Mouse (Mus musculus) left cerebral cortex, postnatal 14 days (tissue): Measurements from ENCODE around the gene Adam33. TPM values are rescaled to one million over a fixed set of nuclear protein-coding genes. Genes with fewer than 3 reads are reported as not detected.
A peak's percentile ranks its signal among the peaks of the same experiment; 100 is the strongest.

ENCODE experiments used
- DNase-seq, 2 experiments: peaks; one replicate each; pipeline ENCODE4 v3.0.0; 2021 to 2022; ENCODE audit warnings: low spot score in 2 of 2, mixed read lengths in 1 of 2
- intact Hi-C: fragments of 180-260 bp; cut with DNase I; formaldehyde crosslinking; loops from one replicate; pipeline ENCODE4 v1.15.1; 2025
- total RNA-seq, 2 experiments: library from RNA; stranded (reverse); gene quantifications; 2 replicates each; pipeline ENCODE4 v1.2.3; 2021

Gene Adam33
- total RNA-seq, 2 experiments from 2014 or later: 2.3 to 3.7 TPM

GRCm38 (mm10) chr2:131059781-131060540 lies 3.7 kb downstream of the Adam33 start:
- intact Hi-C loops: no loop called here
- no peak for DNase-seq

- peak in 1 of 2 experiments; percentile 40 for DNase-seq
- intact Hi-C loops: no loop called here
Observed at GRCm38 (mm10) chr2:131059377-131059776, 4.2 kb downstream of the Adam33 start.

GRCm38 (mm10) chr2:131058672-131059071 lies 4.9 kb downstream of the Adam33 start:
- DNase-seq: peak; percentile 41 to 77
- intact Hi-C loops: no loop called here

- intact Hi-C loops: no loop called here
- no peak for DNase-seq
Observed at GRCm38 (mm10) chr2:131056191-131056590, 7.4 kb downstream of the Adam33 start.

GRCm38 (mm10) chr2:131055631-131056030 lies 8.0 kb downstream of the Adam33 start:
- intact Hi-C loops: no loop called here
- peak; percentile 44 to 63 for DNase-seq

- no peak for DNase-seq
- intact Hi-C loops: no loop called here
Observed at GRCm38 (mm10) chr2:131054646-131055264, 8.9 kb downstream of the Adam33 start.

- no peak for DNase-seq
- intact Hi-C loops: no loop called here
Observed at GRCm38 (mm10) chr2:131053851-131054645, 9.6 kb downstream of the Adam33 start.

GRCm38 (mm10) chr2:131052862-131053418 lies 10.7 kb downstream of the Adam33 start:
- intact Hi-C loops: no loop called here

GRCm38 (mm10) chr2:131052043-131052442 lies 11.6 kb downstream of the Adam33 start:
- intact Hi-C loops: no loop called here
- no peak for DNase-seq

More at GRCm38 (mm10) chr2:131052862-131053418, 10.7 kb downstream of the Adam33 start:
- DNase-seq: no peak

GRCm38 (mm10) chr2:131046025-131046424 lies 17.6 kb downstream of the Adam33 start:
- no peak for DNase-seq
- intact Hi-C loops: no loop called here

GRCm38 (mm10) chr2:131044989-131045720 lies 18.5 kb downstream of the Adam33 start:
- intact Hi-C loops: no loop called here
- peak in 1 of 2 experiments; percentile 73 for DNase-seq

- intact Hi-C loops: no loop called here
Observed at GRCm38 (mm10) chr2:131044354-131044852, 19.2 kb downstream of the Adam33 start.

GRCm38 (mm10) chr2:131042988-131043387 lies 20.6 kb downstream of the Adam33 start, which contains the start of gene Gfra4:
Gene Gfra4, minus strand, starts transcription at chr2:131043088.
- DNase-seq: no peak
- intact Hi-C loops: no loop called here

More at GRCm38 (mm10) chr2:131044354-131044852, 19.2 kb downstream of the Adam33 start:
- no peak for DNase-seq

- DNase-seq: peak; percentile 72 to 83
- intact Hi-C loops: no loop called here
Observed at GRCm38 (mm10) chr2:131040854-131041825, 22.5 kb downstream of the Adam33 start.

GRCm38 (mm10) chr2:131038675-131039074 lies 24.9 kb downstream of the Adam33 start:
- intact Hi-C loops: no loop called here
- no peak for DNase-seq

- intact Hi-C loops: no loop called here
- DNase-seq: no peak
Observed at GRCm38 (mm10) chr2:131038197-131038596, 25.4 kb downstream of the Adam33 start.

GRCm38 (mm10) chr2:131037226-131037990 lies 26.2 kb downstream of the Adam33 start:
- intact Hi-C loops: no loop called here
- peak in 1 of 2 experiments; percentile 50 for DNase-seq
